Mouse (Mus musculus) spleen, adult 12 weeks (tissue): ENCODE measurements at regions not wholly inside any gene's neighbourhood (a gene's known extent, or its start where the extent isn't known, plus 50 kb on each side); places are given as distances from the start of the nearest gene placed in this dataset.

Source experiments
- DNase-seq: peaks from one replicate; pipeline ENCODE4 v3.0.0; 2022; ENCODE audit warnings: low spot score

GRCm38 (mm10) chr6:98872334-98872733, 529.8 kb upstream of the Gm765 start:
- DNase-seq = no peak

- DNase-seq = no peak
These were observed 527.2 kb upstream of the Gm765 start for GRCm38 (mm10) chr6:98869772-98870171.

- no peak for DNase-seq
These were observed 521.8 kb upstream of the Gm765 start for GRCm38 (mm10) chr6:98864306-98864705.

- no peak for DNase-seq
These were observed 513.4 kb upstream of the Gm765 start for GRCm38 (mm10) chr6:98855958-98856357.

- no peak for DNase-seq
These were observed 508.4 kb upstream of the Gm765 start for GRCm38 (mm10) chr6:98850906-98851305.

GRCm38 (mm10) chr6:98848835-98849234, 506.3 kb upstream of the Gm765 start:
- DNase-seq = no peak

- DNase-seq = no peak
These were observed 503.6 kb upstream of the Gm765 start for GRCm38 (mm10) chr6:98846001-98846695.

GRCm38 (mm10) chr6:98843598-98843997, 501.0 kb upstream of the Gm765 start:
- DNase-seq = no peak

GRCm38 (mm10) chr6:98842924-98843323, 500.4 kb upstream of the Gm765 start:
- no peak for DNase-seq

GRCm38 (mm10) chr6:98833922-98834321, 491.4 kb upstream of the Gm765 start:
- DNase-seq = no peak

- DNase-seq = no peak
These were observed 487.6 kb upstream of the Gm765 start for GRCm38 (mm10) chr6:98830191-98830590.

- no peak for DNase-seq
These were observed 465.5 kb upstream of the Gm765 start for GRCm38 (mm10) chr6:98808046-98808445.

- DNase-seq = no peak
These were observed 460.9 kb upstream of the Gm765 start for GRCm38 (mm10) chr6:98803384-98803949.

- no peak for DNase-seq
These were observed 458.5 kb upstream of the Gm765 start for GRCm38 (mm10) chr6:98801061-98801460.

- DNase-seq = no peak
These were observed 457.5 kb upstream of the Gm765 start for GRCm38 (mm10) chr6:98800040-98800439.

GRCm38 (mm10) chr6:98797778-98798177, 455.2 kb upstream of the Gm765 start:
- DNase-seq = no peak

- no peak for DNase-seq
These were observed 454.8 kb upstream of the Gm765 start for GRCm38 (mm10) chr6:98797373-98797772.

GRCm38 (mm10) chr6:98796666-98797065, 454.1 kb upstream of the Gm765 start:
- DNase-seq = no peak

GRCm38 (mm10) chr6:98787422-98787821, 444.9 kb upstream of the Gm765 start:
- DNase-seq = no peak

GRCm38 (mm10) chr6:98782074-98782473, 439.5 kb upstream of the Gm765 start:
- no peak for DNase-seq

- DNase-seq = no peak
These were observed 433.2 kb upstream of the Gm765 start for GRCm38 (mm10) chr6:98775780-98776179.

GRCm38 (mm10) chr6:98769999-98770398, 427.4 kb upstream of the Gm765 start:
- DNase-seq = no peak

- DNase-seq = no peak
These were observed 426.8 kb upstream of the Gm765 start for GRCm38 (mm10) chr6:98769322-98769721.

GRCm38 (mm10) chr6:98767858-98768336, 425.3 kb upstream of the Gm765 start:
- no peak for DNase-seq
